Comparison of ENCODE assay signal across 20 mouse cellular contexts in the genomic region with DNA sequence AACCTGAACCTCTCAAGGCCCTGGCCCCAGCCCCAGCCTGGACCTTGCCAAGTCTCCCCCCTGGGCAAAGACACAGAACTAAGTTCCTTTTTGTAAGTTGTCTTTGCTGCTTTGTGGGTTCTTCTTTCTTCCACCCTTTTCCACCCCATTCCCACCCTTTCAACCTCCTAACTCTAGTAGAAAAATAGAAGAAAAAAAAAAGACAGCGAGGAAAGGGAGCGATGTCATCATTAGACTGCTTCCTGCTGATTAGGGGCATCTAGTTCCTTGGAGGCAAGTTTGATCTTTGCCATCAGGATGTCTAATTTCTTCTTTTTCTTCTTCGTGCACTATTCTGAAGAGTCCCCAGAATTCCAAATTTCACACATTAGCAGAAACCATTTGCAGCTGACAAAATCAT. TPM values are rescaled to one million over a fixed set of nuclear protein-coding genes. Genes with fewer than 3 reads are reported as not detected.
DNase-seq lines count a peak whose midpoint lies in the region; ATAC-seq lines count a peak whose summit lies in the region.
"Had no signal": no experiment of that assay in that cellular context is flagged by ENCODE, and none has a peak within 500 bp of the region (broad histone marks: within the 10 kb centered on the region; RNA-seq: fewer than 3 reads in every experiment).

No protein-coding gene starts in this region.

- H3K4me2 ChIP-seq in liver, embryonic 12.5 days, result no peak overlapping the region
- no peak overlapping the region for H3K4me2 ChIP-seq in midbrain, embryonic 11.5 days
- H3K4me2 ChIP-seq in midbrain, embryonic 16.5 days (ENCODE audit: low read length), result no peak overlapping the region
- H3K4me2 ChIP-seq: embryonic facial prominence, embryonic 12.5 days; forebrain, embryonic 13.5 days; forebrain, embryonic 15.5 days had no signal

- no peak overlapping the region for H3K9ac ChIP-seq in liver, embryonic 12.5 days
- no peak overlapping the region for H3K9ac ChIP-seq in midbrain, embryonic 11.5 days (ENCODE audit: low read length)
- H3K9ac ChIP-seq in midbrain, embryonic 16.5 days (ENCODE audit: low read depth, low read length), result no peak overlapping the region
- H3K9ac ChIP-seq: embryonic facial prominence, embryonic 12.5 days; forebrain, embryonic 13.5 days; forebrain, embryonic 15.5 days; forebrain, postnatal 0 days had no signal

- peak overlapping the region; percentile 56 for H3K27ac ChIP-seq in liver, embryonic 12.5 days
- no peak overlapping the region for H3K27ac ChIP-seq in midbrain, embryonic 11.5 days (ENCODE audit: low read depth, low read length)
- H3K27ac ChIP-seq in midbrain, embryonic 16.5 days (ENCODE audit: low read length), result no peak overlapping the region
- H3K27ac ChIP-seq: embryonic facial prominence, embryonic 10.5 days; embryonic facial prominence, embryonic 12.5 days; forebrain, embryonic 13.5 days; forebrain, embryonic 15.5 days had no signal

- no peaks in the 10 kb centered on the region for H3K27me3 ChIP-seq in liver, embryonic 12.5 days (replicated peaks)
- no peaks in the 10 kb centered on the region for H3K27me3 ChIP-seq in midbrain, embryonic 11.5 days (ENCODE audit: control insufficient read depth, insufficient read depth, low read length)
- H3K27me3 ChIP-seq in midbrain, embryonic 16.5 days (ENCODE audit: control insufficient read depth, insufficient read depth, low read depth, low read length), result no peaks in the 10 kb centered on the region
- H3K27me3 ChIP-seq: embryonic facial prominence, embryonic 12.5 days; forebrain, embryonic 13.5 days; forebrain, embryonic 15.5 days; Patski had no signal

- WGBS in liver, embryonic 12.5 days (ENCODE audit: insufficient replicate concordance), result 18% methylated on average over 3 of the region's 3 CpGs
- 89% methylated on average over 3 of the region's 3 CpGs for WGBS in midbrain, embryonic 11.5 days
- WGBS in midbrain, embryonic 16.5 days, result 81% methylated on average over 3 of the region's 3 CpGs

- DNase-seq in liver, result no peak
- peak; percentile 37 for DNase-seq in midbrain, embryonic 11.5 days (ENCODE audit: low spot score, missing footprints)
- no peak for DNase-seq in urinary bladder, postnatal 25 days (ENCODE audit: low spot score)
- DNase-seq: adrenal gland, adult 8-10 months; adrenal gland, postnatal 14 days; adrenal gland, postnatal 36 days; cerebellum, adult 11-12 months; cerebellum, adult 2 months; cerebellum, adult 9-10 months; cerebellum, postnatal 10 days; cerebellum, postnatal 25 days; forebrain, postnatal 0 days had no signal

- H3K4me1 ChIP-seq in liver, embryonic 12.5 days, result peaks cover 25% of the 10 kb centered on the region
- no peaks in the 10 kb centered on the region for H3K4me1 ChIP-seq in midbrain, embryonic 11.5 days (ENCODE audit: control insufficient read depth, insufficient read depth, low read length)
- no peaks in the 10 kb centered on the region for H3K4me1 ChIP-seq in midbrain, embryonic 16.5 days (ENCODE audit: control insufficient read depth, insufficient read depth, low read length)
- H3K4me1 ChIP-seq: embryonic facial prominence, embryonic 10.5 days; embryonic facial prominence, embryonic 12.5 days; forebrain, embryonic 13.5 days; forebrain, embryonic 15.5 days had no signal

- no peak for ATAC-seq in liver, embryonic 12.5 days
- no peak for ATAC-seq in midbrain, embryonic 11.5 days (ENCODE audit: low FRiP score)
- no peak for ATAC-seq in midbrain, embryonic 16.5 days
- ATAC-seq: activated CD4-positive, CD25-positive, alpha-beta regulatory T cell, adult 4 months; forebrain, embryonic 13.5 days; forebrain, embryonic 15.5 days; forebrain, postnatal 0 days; Patski had no signal

- peaks cover 17% of the 10 kb centered on the region for H3K36me3 ChIP-seq in liver, embryonic 12.5 days
- H3K36me3 ChIP-seq in midbrain, embryonic 11.5 days (ENCODE audit: control insufficient read depth, insufficient read depth, low read length), result peaks cover 5% of the 10 kb centered on the region; the same call in 1 of the 2 replicates
- H3K36me3 ChIP-seq in midbrain, embryonic 16.5 days (ENCODE audit: control insufficient read depth, insufficient read depth, low read length), result peaks cover 10% of the 10 kb centered on the region; the same call in 1 of the 2 replicates

- no peak overlapping the region for H3K4me3 ChIP-seq in liver, embryonic 12.5 days
- no peak overlapping the region for H3K4me3 ChIP-seq in midbrain, embryonic 11.5 days (ENCODE audit: low read depth, low read length)
- no peak overlapping the region for H3K4me3 ChIP-seq in midbrain, embryonic 16.5 days (ENCODE audit: low read depth, low read length)
- H3K4me3 ChIP-seq: embryonic facial prominence, embryonic 10.5 days; embryonic facial prominence, embryonic 12.5 days; forebrain, embryonic 13.5 days; forebrain, embryonic 15.5 days had no signal

- H3K9me3 ChIP-seq in liver, embryonic 12.5 days (replicated peaks), result peaks cover under 1% of the 10 kb centered on the region; the same call in 1 of the 2 replicates
- no peaks in the 10 kb centered on the region for H3K9me3 ChIP-seq in midbrain, embryonic 11.5 days (ENCODE audit: control insufficient read depth, low read length)
- H3K9me3 ChIP-seq in midbrain, embryonic 16.5 days (replicated peaks; ENCODE audit: control insufficient read depth, low read length, poor library complexity, severe bottlenecking), result no peaks in the 10 kb centered on the region; the same call in 1 of the 2 replicates
- H3K9me3 ChIP-seq: embryonic facial prominence, embryonic 12.5 days; forebrain, embryonic 15.5 days had no signal

RNA-seq across cellular contexts. Expression of a gene that starts 13.4 kb away (rescaled TPM):
- polyA plus RNA-seq in liver, embryonic 12.5 days (2016; fragmentation: Nextera tagmentation; extraction: Ambion mirVana), result 129 and 133 TPM in 2 replicates
- polyA plus RNA-seq in midbrain, embryonic 11.5 days (2014; fragmentation: Nextera tagmentation; extraction: Ambion mirVana), result 182 and 208 TPM in 2 replicates
- 189 and 193 TPM in 2 replicates for polyA plus RNA-seq in midbrain, embryonic 16.5 days (2015; fragmentation: Nextera tagmentation; extraction: Ambion mirVana)

RNA-seq across cellular contexts. Expression of a gene that starts 13.6 kb away (rescaled TPM):
- polyA plus RNA-seq in liver, embryonic 12.5 days (2016; fragmentation: Nextera tagmentation; extraction: Ambion mirVana), result 111 and 117 TPM in 2 replicates
- 140 and 143 TPM in 2 replicates for polyA plus RNA-seq in midbrain, embryonic 11.5 days (2014; fragmentation: Nextera tagmentation; extraction: Ambion mirVana)
- polyA plus RNA-seq in midbrain, embryonic 16.5 days (2015; fragmentation: Nextera tagmentation; extraction: Ambion mirVana), result 65.0 and 67.1 TPM in 2 replicates
